Mouse (Mus musculus) hindbrain, embryonic 12.5 days (tissue): Measurements from ENCODE around the gene Sh3bp5. TPM values are rescaled to one million over a fixed set of nuclear protein-coding genes. Genes with fewer than 3 reads are reported as not detected.

Source experiments
- ATAC-seq: fragments of 200-750 bp; cut with Nextera tagmentation; 2 replicates; pipeline ENCODE4 v1.8.0; 2017; ENCODE audit warnings: moderate TSS enrichment; ENCODE audit not compliant: low FRiP score
- H3K27ac ChIP-seq: fragments of 300-500 bp; sonication (generic); 2 replicates; pipeline ENCODE4 v1.5.1; 2016; ENCODE audit warnings: mild to moderate bottlenecking
- H3K27me3 ChIP-seq: fragments of 300-500 bp; sonication (generic); 2 replicates; pipeline ENCODE4 v1.6.1; 2016; ENCODE audit warnings: mild to moderate bottlenecking
- H3K36me3 ChIP-seq: fragments of 300-500 bp; sonication (generic); 2 replicates; pipeline ENCODE4 v1.6.1; 2016; ENCODE audit warnings: mild to moderate bottlenecking
- H3K4me1 ChIP-seq: fragments of 300-500 bp; sonication (generic); 2 replicates; pipeline ENCODE4 v1.6.1; 2016
- H3K4me2 ChIP-seq: fragments of 300-500 bp; sonication (generic); replicated peaks from 2 replicates; pipeline ENCODE4 v1.6.1; 2016; ENCODE audit warnings: mild to moderate bottlenecking
- H3K4me3 ChIP-seq: fragments of 300-500 bp; sonication (generic); 2 replicates; pipeline ENCODE4 v1.5.1; 2016; ENCODE audit warnings: mild to moderate bottlenecking
- H3K9ac ChIP-seq: fragments of 300-500 bp; sonication (generic); 2 replicates; pipeline ENCODE4 v1.6.1; 2016; ENCODE audit warnings: mild to moderate bottlenecking, moderate library complexity
- H3K9me3 ChIP-seq: fragments of 300-500 bp; sonication (generic); replicated peaks from 2 replicates; pipeline ENCODE4 v1.6.1; 2016; ENCODE audit warnings: mild to moderate bottlenecking
- WGBS: fragments of 180-500 bp; shearing (Covaris S2); methylation state at CpG from one replicate; pipeline ENCODE4 v1.1.7; 2016; 5-methylcytosine and 5-hydroxymethylcytosine counted together
- polyA plus RNA-seq: library from polyadenylated mRNA; unstranded; fragments of >200 nt; fragmentation: Nextera tagmentation; extraction: Ambion mirVana; gene quantifications from 2 replicates; pipeline ENCODE4 v1.2.1, GENCODE M21; 2016

Gene Sh3bp5
- polyA plus RNA-seq, 1 experiment from 2014 or later: 54.9 TPM

DNA sequence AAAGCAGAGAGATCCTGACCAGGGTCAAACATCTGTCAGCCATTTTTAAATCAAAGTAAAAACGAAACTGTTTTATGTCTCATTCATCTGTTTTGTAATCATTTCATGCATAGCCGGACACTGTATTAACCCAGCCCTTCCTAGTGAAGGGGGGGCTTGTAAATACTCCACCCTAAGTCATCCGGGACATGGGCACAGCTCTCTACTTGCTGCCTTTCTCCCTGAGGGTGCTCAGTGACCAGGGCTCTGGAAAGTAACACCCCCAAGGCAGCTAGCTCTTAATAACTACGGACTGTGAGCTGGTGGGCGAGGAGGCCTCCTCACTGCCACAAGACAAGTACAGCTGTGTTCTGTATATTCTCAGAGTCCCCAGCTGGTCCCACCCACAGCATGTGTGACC, 13.1 kb upstream of the Sh3bp5 start:
- Histone ChIP-seq H3K36me3 (no peaks in the 10 kb centered on the region), H3K9ac (no peak overlapping the region), H3K4me1 (no peaks in the 10 kb centered on the region), H3K27ac (no peak overlapping the region), H3K4me2 (no peak overlapping the region), H3K9me3 (no peaks in the 10 kb centered on the region), H3K4me3 (no peak overlapping the region), H3K27me3 (no peaks in the 10 kb centered on the region)
- 71% methylated on average over 5 of the region's 5 CpGs for WGBS
- ATAC-seq: no peak

DNA sequence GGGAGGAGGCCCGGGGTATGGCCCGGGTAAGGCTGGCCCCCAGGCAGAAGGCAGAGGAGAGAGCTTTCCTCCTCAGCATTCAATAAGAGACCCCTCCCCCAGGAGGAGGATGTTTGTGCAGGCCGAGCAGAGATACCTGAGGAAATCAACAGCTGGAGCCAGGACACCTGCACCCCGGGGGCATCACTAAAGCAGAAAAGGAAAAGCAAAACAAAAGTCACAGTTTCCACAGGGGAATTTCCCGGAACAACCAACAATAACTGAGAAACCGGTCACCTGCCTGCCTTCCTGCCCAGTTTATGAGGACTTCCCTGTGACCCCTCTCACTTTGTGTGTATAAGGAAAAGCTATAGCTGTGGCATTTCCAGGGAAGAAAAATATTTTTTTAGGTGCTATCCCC, 7.7 kb upstream of the Sh3bp5 start:
- no peaks in the 10 kb centered on the region for H3K9me3 ChIP-seq
- H3K9ac ChIP-seq: no peak overlapping the region
- H3K4me1 ChIP-seq: no peaks in the 10 kb centered on the region
- H3K36me3 ChIP-seq: no peaks in the 10 kb centered on the region
- WGBS: 69% methylated on average over 6 of the region's 6 CpGs
- ATAC-seq: no peak
- H3K4me3 ChIP-seq: no peak overlapping the region
- no peak overlapping the region for H3K27ac ChIP-seq
- H3K4me2 ChIP-seq: no peak overlapping the region
- H3K27me3 ChIP-seq: no peaks in the 10 kb centered on the region

DNA sequence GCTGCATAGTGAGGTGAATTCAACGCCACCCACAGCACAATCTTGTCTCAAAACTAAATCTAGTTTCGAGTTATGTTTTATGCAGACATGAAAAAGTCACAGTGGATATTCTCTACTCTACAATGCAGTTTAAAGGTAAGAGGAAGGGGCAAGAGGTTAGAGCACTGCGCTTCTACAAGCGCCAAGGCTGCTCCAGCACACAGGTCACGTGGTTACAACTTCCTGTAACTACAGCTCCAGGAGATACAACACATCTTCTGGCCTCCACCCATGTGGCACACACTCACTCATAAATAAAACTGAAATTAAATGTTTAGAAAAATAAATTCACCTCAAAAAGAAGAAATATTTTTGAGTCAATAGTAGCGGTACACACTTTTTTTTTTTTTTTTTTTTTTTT, 4.8 kb upstream of the Sh3bp5 start:
- Histone ChIP-seq H3K4me2 (no peak overlapping the region), H3K9ac (no peak overlapping the region), H3K27me3 (peaks cover 7% of the 10 kb centered on the region; the same call in 1 of the 2 replicates), H3K36me3 (no peaks in the 10 kb centered on the region), H3K4me1 (0 out of 2 replicates have a peak, but pooled peaks cover 4% of the 10 kb centered on the region), H3K4me3 (no peak overlapping the region), H3K27ac (no peak overlapping the region), H3K9me3 (no peaks in the 10 kb centered on the region)
- WGBS: 85% methylated on average over 6 of the region's 6 CpGs
- no peak for ATAC-seq

DNA sequence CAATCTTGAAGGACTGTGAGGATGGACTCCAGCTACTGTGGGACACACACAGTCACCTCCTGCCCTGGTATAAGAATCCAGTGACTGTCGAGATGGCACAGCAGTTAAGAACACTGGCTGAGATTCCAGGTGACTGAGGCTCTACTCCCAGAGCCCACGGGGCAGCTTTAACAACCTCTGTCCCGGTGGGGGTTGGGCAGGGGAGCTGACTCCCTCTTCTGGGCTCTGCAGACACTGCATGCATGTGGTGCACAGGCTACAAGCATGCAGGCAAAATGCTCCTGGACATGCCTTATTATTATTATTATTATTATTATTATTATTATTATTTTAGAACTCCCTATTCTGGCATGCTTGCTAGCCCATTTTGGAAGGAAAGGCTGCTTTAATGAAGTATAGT, 4.4 kb upstream of the Sh3bp5 start:
- Histone ChIP-seq H3K4me1 (0 out of 2 replicates have a peak, but pooled peaks cover 4% of the 10 kb centered on the region), H3K36me3 (no peaks in the 10 kb centered on the region), H3K4me2 (no peak overlapping the region), H3K27ac (no peak overlapping the region), H3K27me3 (peaks cover 7% of the 10 kb centered on the region; the same call in 1 of the 2 replicates), H3K9me3 (no peaks in the 10 kb centered on the region), H3K9ac (no peak overlapping the region), H3K4me3 (no peak overlapping the region)
- 43% methylated on average over 3 of the region's 3 CpGs for WGBS
- no peak for ATAC-seq

DNA sequence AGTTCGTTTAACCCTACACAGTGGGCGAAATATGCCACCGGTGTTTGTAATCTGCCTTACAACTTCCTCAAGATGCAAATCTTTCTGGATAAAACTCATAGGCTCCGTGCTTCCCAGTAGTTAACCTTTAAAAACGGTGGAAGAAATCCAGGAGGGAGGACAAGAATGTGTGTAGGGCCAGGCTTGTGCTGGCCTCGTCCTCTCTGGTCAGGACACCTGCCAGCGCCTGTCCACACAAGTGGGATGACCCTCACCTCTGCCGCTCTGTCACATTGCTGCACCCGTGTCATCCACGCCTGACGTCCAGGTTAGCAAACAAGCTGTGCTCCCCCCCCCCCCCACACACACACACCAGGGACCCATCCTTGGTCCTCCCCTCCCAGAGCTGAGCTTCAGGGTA, 3.4 kb upstream of the Sh3bp5 start:
- 83% methylated on average over 11 of the region's 11 CpGs for WGBS
- no peak overlapping the region for H3K4me3 ChIP-seq
- H3K27me3 ChIP-seq: peaks cover 7% of the 10 kb centered on the region; the same call in 1 of the 2 replicates
- H3K9ac ChIP-seq: no peak overlapping the region
- ATAC-seq: no peak
- 0 out of 2 replicates have a peak, but pooled peaks cover 4% of the 10 kb centered on the region for H3K4me1 ChIP-seq
- no peaks in the 10 kb centered on the region for H3K9me3 ChIP-seq
- H3K36me3 ChIP-seq: no peaks in the 10 kb centered on the region
- no peak overlapping the region for H3K27ac ChIP-seq
- H3K4me2 ChIP-seq: no peak overlapping the region

DNA sequence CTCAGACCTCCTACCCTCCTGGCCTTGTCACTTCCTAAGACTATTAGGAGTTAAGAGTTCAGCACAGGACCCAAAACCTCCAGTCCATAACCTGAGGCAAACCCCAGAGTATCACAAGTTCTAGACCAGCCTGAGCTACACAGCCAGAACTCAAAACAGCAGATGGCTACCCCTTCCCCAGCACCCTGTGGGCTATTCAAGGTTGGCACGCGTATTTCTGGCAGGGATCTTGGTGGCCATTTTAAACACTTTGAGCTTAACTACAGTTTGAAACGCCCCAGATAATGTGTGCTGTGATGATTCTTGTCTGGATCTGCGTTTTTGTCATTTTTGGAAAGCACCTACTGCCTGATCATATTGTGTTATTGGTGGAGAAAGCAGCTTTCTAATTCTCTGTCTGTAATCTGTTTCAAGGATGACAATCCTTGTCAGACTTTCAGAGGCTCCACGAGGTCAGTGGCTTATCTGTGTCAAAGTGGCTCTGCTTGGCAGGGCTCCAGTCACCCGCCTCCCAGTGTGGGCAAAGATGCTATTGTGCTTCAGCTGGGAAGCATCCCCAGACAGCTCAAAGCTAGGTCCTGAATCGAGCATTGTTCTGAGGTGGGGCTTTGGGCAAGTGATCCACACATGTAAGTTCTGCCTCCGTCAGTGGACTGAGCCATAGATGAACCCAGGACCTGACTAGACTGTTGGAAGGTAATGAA, 2.1 kb upstream of the Sh3bp5 start:
- WGBS: 72% methylated on average over 8 of the region's 8 CpGs
- H3K27ac ChIP-seq: no peak overlapping the region
- peaks cover 16% of the 10 kb centered on the region for H3K4me1 ChIP-seq
- no peaks in the 10 kb centered on the region for H3K36me3 ChIP-seq
- no peak overlapping the region for H3K9ac ChIP-seq
- no peak for ATAC-seq
- H3K9me3 ChIP-seq: no peaks in the 10 kb centered on the region
- peaks cover 11% of the 10 kb centered on the region; the same call in 1 of the 2 replicates for H3K27me3 ChIP-seq
- no peak overlapping the region for H3K4me2 ChIP-seq
- no peak overlapping the region for H3K4me3 ChIP-seq

DNA sequence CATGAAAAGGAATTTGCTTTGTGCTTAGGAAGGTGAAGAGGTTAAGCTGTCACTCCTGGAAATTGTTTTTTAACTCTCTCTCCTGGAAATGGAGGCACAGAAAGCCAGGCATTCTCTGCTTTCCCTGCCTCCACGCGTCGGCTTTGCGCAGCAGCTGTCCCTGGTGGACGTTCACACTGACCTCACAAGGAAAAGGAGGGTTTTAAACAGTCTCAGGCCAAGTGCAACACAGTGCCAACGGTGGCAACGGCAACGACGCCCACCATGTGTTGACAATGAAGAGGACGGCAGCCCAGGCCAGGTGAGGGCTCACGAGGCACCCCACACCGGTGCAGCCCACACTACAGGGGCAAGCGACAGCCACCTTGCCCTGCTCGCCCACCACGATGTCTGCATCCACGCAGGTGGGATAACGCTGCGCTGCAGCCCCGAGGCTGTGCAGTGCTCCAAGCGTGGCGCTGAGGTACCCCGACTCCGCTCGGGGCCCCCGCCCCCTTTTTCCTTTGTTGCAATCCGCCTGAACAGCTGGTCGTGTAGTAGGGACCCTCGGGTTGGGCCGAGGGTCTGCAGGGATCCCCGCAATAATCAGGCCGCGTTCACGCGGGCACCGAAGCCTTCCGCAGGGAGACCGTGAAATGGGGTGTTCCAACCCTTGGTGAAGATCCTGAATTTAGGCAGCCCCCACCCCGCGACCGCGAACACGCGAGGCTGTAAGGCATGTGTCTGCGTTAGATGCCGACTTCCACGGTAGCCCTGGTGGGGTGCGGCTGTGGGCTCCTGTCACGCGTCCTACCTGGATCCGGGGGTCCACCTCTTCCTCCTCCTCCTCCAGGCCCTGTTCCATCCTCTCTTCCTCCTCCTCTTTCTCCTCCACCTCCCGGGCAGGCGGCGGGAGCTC, 611 bp downstream of the Sh3bp5 start:
- Histone ChIP-seq H3K36me3 (0 out of 2 replicates have a peak, but pooled peaks cover 4% of the 10 kb centered on the region), H3K27ac (peak overlapping the region; percentile 92), H3K4me3 (peak overlapping the region; percentile 82), H3K4me1 (peaks cover 19% of the 10 kb centered on the region), H3K9me3 (no peaks in the 10 kb centered on the region), H3K27me3 (peaks cover 11% of the 10 kb centered on the region; the same call in 1 of the 2 replicates), H3K4me2 (peak overlapping the region; percentile 90), H3K9ac (peak overlapping the region; percentile 89)
- WGBS: under 1% methylated on average over 53 of the region's 53 CpGs
- ATAC-seq: peak; percentile 78

DNA sequence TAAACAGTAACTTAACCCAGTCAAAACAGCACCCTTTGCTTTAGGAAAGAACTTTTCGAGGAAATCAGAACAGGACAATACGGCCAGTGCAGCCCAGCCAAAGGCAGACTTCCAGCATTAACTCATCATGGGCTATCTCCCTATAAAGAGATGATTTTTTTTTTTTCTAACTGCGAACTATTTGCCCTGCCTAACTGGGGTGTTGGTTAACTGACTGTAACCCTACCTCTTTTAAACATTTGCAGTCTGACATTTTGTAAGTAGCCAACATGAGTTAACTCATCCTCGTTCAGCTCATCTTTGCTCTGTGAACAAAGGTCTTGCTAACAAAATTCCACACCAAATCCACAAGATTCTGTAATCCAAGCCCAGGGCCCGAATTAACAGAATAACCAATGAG, 1.5 kb downstream of the Sh3bp5 start:
- WGBS: 46% methylated on average over 5 of the region's 5 CpGs
- H3K36me3 ChIP-seq: 0 out of 2 replicates have a peak, but pooled peaks cover 4% of the 10 kb centered on the region
- no peaks in the 10 kb centered on the region for H3K9me3 ChIP-seq
- no peak overlapping the region for H3K27ac ChIP-seq
- H3K4me2 ChIP-seq: peak overlapping the region; percentile 90
- H3K9ac ChIP-seq: no peak overlapping the region
- ATAC-seq: no peak
- H3K4me1 ChIP-seq: peaks cover 19% of the 10 kb centered on the region
- H3K27me3 ChIP-seq: peaks cover 11% of the 10 kb centered on the region; the same call in 1 of the 2 replicates
- H3K4me3 ChIP-seq: peak overlapping the region; percentile 82

DNA sequence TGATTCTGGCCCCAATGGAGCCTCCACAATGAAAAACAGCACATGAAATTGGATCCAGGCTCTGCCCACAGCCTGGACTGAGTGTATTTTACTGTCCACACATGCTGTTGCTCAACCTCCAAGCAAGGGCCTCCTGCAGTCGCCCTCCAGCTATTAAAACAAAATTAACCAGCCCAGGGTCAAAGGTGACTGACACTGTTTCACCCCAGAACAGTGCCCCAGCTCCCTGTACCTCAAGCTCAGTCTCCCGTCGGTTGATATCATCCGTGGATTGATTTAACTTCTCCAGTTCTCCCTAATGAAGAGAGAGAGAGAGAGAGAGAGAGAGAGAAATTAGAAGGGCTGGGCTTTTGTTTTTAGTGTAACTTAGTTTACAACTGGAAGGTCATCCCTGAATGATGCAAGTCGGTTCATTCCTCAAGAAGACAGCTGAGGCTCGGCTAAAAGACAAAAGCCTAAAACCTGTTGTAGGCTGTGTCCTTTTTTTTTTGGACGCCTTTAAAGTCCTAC, 2.0 kb downstream of the Sh3bp5 start:
- H3K9me3 ChIP-seq: no peaks in the 10 kb centered on the region
- WGBS: 14% methylated on average over 7 of the region's 7 CpGs
- ATAC-seq: no peak
- H3K4me3 ChIP-seq: peak overlapping the region; percentile 82
- H3K4me2 ChIP-seq: peak overlapping the region; percentile 90
- H3K4me1 ChIP-seq: peaks cover 19% of the 10 kb centered on the region
- 0 out of 2 replicates have a peak overlapping the region, but pooled peaks have one; percentile 0 for H3K9ac ChIP-seq
- no peak overlapping the region for H3K27ac ChIP-seq
- H3K27me3 ChIP-seq: peaks cover 11% of the 10 kb centered on the region; the same call in 1 of the 2 replicates
- 0 out of 2 replicates have a peak, but pooled peaks cover 4% of the 10 kb centered on the region for H3K36me3 ChIP-seq

DNA sequence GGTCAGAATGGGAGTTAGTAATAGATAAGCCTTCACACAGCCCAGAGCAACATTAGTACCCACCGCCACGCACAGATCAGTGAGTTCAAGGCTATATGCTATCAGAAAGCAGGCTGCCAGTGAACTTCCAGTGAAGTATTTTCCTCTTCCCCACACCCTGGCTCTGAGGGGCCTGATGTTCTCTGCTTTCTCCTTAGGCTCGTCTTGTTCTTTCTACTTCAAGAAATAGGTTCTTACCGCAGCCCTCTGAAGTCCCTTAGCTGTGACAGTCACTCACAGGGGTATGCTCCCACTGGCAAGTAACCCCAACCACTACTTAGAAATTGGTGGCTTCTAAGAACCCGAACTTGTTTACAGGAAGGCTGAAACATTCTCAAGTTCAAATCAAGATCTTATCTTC, 2.8 kb downstream of the Sh3bp5 start:
- Histone ChIP-seq H3K4me1 (peaks cover 24% of the 10 kb centered on the region), H3K27ac (no peak overlapping the region), H3K9ac (no peak overlapping the region), H3K4me3 (no peak overlapping the region), H3K4me2 (no peak overlapping the region; the same call in 1 of the 2 replicates), H3K27me3 (peaks cover 11% of the 10 kb centered on the region; the same call in 1 of the 2 replicates), H3K36me3 (peaks cover 9% of the 10 kb centered on the region; the same call in 1 of the 2 replicates), H3K9me3 (no peaks in the 10 kb centered on the region)
- WGBS: 74% methylated on average over 5 of the region's 5 CpGs
- no peak for ATAC-seq

DNA sequence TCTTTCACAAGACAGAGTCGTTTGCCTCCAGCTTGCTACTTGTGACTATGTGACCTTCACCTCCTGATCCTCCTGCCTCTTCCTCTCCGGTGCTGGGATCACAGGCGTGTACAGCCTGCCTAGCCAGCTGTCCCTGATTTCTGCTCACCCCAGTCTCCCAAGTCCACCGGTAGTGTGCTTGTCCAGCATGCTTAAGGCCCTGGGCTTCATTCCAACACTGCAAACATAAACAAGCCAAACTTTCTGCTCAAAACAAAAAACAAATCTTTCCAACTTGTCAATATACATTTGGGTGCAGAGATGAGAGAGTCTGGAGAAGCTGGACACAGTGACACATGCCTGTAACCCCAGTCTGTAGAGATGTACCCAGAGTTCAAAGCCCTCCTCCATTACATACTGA, 3.5 kb downstream of the Sh3bp5 start:
- Histone ChIP-seq H3K4me2 (no peak overlapping the region), H3K4me3 (no peak overlapping the region), H3K27me3 (peaks cover 11% of the 10 kb centered on the region; the same call in 1 of the 2 replicates), H3K9ac (no peak overlapping the region), H3K9me3 (no peaks in the 10 kb centered on the region), H3K4me1 (peaks cover 24% of the 10 kb centered on the region), H3K36me3 (peaks cover 15% of the 10 kb centered on the region; the same call in 1 of the 2 replicates), H3K27ac (no peak overlapping the region)
- WGBS: 43% methylated on average over 4 of the region's 4 CpGs
- no peak for ATAC-seq

DNA sequence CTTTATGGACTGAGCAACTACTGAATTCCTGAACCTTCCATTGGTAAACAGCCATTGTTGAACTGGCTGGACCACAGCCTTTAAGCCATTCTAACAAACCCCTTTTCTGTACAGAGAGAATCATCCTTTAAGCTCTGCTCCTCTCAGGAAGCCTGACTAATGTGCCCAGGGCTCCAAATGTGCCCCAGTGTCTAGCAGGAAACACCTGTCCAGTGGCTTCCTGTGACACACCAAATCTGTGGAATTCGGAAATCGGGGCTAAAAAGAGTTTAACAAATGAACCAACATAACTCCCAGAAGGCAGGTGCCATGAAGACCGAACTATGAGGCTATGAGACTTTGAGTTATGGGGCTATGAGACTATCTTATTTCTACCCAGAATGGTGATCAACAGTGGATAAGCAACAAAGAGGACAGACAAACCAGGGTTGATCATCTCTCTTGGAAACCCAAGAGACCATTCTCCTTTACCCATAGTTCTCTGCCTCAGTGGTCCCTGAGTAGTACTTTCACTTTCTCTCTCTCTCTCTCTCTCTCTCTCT, 4.0 kb downstream of the Sh3bp5 start:
- H3K27ac ChIP-seq: no peak overlapping the region
- peaks cover 7% of the 10 kb centered on the region; the same call in 1 of the 2 replicates for H3K27me3 ChIP-seq
- no peaks in the 10 kb centered on the region for H3K9me3 ChIP-seq
- H3K36me3 ChIP-seq: peaks cover 19% of the 10 kb centered on the region; the same call in 1 of the 2 replicates
- no peak overlapping the region for H3K9ac ChIP-seq
- H3K4me2 ChIP-seq: no peak overlapping the region
- 77% methylated on average over 3 of the region's 3 CpGs for WGBS
- no peak overlapping the region for H3K4me3 ChIP-seq
- H3K4me1 ChIP-seq: peaks cover 24% of the 10 kb centered on the region
- ATAC-seq: no peak
